Mouse (Mus musculus) cortical plate, adult 2 months (tissue): ENCODE data around the gene Tinagl1. TPM values are rescaled to one million over a fixed set of nuclear protein-coding genes. Genes with fewer than 3 reads are reported as not detected.

Source experiments
- H3K27ac ChIP-seq: fragments of 200-500 bp; 2 replicates; pipeline ENCODE4 v1.5.1; 2012; ENCODE audit warnings: low read length, control low read depth, inconsistent platforms; ENCODE audit not compliant: insufficient read depth
- H3K4me1 ChIP-seq: fragments of 200-500 bp; 2 replicates; pipeline ENCODE4 v1.6.1; 2011; ENCODE audit warnings: low read length; ENCODE audit not compliant: control insufficient read depth, insufficient read depth
- H3K4me3 ChIP-seq: fragments of 200-500 bp; 2 replicates; pipeline ENCODE4 v1.5.1; 2011; ENCODE audit warnings: mild to moderate bottlenecking, low read length, control low read depth; ENCODE audit not compliant: insufficient read depth
- CTCF ChIP-seq: fragments of 200-500 bp; IDR thresholded peaks from 2 replicates; pipeline ENCODE4 v1.5.1; 2011; ENCODE audit warnings: mild to moderate bottlenecking, control low read depth, low read length; ENCODE audit not compliant: insufficient read depth; ENCODE audit errors: extremely low read depth
- POLR2A ChIP-seq: fragments of 200-500 bp; IDR thresholded peaks from 2 replicates; pipeline ENCODE4 v1.6.1; 2011; ENCODE audit warnings: mild to moderate bottlenecking, low read length, control low read depth; ENCODE audit not compliant: insufficient read depth; ENCODE audit errors: extremely low read depth
- polyA plus RNA-seq: library from polyadenylated mRNA; depleted of rRNA; stranded (reverse); fragments of >200 nt; gene quantifications from 2 replicates; pipeline ENCODE4 v1.2.3, GENCODE M21; 2012

Tinagl1 gene
- polyA plus RNA-seq, 1 experiment = 14.1 TPM

DNA sequence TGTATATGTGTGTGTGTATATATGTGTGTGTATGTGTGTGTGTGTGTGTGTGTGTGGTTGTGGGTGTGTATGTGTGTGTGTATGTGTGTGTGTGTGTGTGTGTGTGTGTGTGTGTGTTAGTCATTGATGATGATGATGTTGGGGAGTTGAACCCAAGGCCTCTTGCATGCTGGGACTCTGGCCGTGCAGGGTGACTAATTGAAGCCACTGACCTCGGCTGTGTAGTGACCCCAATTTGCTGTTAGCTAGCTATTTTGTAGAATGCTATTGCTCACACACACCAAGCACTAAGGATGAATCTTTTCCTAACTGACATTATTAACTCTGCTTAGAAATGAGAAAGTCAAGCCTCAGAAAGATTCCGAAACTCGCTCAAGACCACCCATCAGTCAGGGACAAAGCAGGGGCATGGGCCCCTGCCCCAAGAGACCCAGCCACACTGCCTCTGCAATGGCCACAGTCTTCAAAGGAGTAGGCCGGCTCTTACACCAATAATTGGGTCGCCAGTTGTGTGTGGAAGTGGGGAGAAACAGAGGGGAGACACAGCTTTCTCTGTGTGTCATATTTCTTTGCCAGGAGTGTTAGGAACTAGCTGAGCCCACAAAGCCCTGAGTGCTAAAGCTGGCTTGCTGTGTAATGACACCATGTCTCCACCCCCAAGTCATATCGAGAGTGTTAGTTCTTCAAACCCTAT, 6.1 kb upstream of the Tinagl1 start:
- TF ChIP-seq POLR2A (no peak), CTCF (no peak)
- H3K27ac ChIP-seq = no peak overlapping the region
- no peaks in the 10 kb centered on the region for H3K4me1 ChIP-seq

DNA sequence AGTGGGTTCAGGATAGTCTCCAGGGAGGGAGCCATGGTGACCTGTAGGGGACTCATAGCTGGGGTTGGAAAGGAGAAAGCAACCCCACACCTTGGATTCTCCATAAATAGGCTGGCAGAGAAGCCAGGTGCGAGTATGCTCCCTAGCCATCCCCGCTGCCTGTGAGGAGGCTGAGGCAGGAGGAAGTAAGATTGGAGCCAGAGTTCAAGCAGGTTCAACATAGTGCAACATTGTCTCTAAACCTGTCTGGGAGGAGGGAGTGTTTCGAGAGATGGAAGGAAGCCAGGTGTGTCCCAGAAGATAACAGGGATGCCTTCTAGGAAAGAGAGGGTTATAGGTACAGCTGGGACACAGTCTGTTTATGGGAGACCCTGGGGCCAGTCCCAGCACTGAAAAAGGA, 5.0 kb upstream of the Tinagl1 start:
- Histone ChIP-seq H3K4me3 (no peak overlapping the region), H3K4me1 (no peaks in the 10 kb centered on the region), H3K27ac (no peak overlapping the region)
- TF ChIP-seq CTCF (no peak), POLR2A (no peak)

More for the DNA sequence above, 6.1 kb upstream of the Tinagl1 start:
- no peak overlapping the region for H3K4me3 ChIP-seq

DNA sequence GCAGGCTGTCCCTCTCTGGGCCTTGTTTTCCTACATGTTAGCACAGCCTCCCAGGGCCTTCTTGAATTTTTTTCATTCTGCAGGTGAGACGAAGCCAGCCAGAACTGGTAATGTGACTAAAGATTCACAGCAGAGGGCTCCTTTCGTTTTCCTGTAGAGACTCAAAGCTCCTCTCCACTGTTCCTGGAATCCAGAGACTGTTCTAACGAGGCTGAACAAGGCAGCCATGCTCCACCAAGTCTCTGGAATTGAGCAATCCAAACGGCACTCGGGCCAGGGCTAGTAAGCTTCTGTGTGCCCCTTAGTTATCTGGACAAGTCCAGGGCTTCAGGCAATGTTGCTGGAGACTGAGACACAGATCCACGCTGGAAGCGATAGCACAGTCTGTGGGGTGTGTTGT, 2.6 kb upstream of the Tinagl1 start:
- no peak overlapping the region for H3K27ac ChIP-seq
- TF ChIP-seq CTCF = no peak
- no peak for TF ChIP-seq POLR2A
- H3K4me1 ChIP-seq = no peaks in the 10 kb centered on the region
- H3K4me3 ChIP-seq = no peak overlapping the region

DNA sequence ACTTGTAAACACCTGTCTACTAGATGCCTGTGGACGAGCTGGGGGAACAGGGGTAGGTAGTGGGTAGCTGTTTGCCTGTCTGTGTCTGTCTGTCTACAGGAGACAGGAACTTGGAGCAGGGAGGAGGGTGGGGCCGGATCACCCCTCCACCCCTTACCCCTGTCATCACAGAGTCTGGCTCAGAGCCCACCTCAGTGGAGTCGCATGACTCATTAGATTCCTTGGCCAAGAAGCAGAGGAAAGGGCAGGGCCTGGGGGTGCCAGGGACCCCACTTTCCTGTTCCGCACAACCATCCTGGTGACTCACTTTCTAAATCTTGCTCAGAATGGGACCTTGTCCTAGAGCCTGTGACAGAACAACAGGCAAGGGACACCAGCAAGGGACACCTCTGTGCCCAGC, 2.2 kb upstream of the Tinagl1 start:
- H3K4me1 ChIP-seq = no peaks in the 10 kb centered on the region
- TF ChIP-seq POLR2A (no peak), CTCF (no peak)
- no peak overlapping the region for H3K27ac ChIP-seq
- no peak overlapping the region for H3K4me3 ChIP-seq

DNA sequence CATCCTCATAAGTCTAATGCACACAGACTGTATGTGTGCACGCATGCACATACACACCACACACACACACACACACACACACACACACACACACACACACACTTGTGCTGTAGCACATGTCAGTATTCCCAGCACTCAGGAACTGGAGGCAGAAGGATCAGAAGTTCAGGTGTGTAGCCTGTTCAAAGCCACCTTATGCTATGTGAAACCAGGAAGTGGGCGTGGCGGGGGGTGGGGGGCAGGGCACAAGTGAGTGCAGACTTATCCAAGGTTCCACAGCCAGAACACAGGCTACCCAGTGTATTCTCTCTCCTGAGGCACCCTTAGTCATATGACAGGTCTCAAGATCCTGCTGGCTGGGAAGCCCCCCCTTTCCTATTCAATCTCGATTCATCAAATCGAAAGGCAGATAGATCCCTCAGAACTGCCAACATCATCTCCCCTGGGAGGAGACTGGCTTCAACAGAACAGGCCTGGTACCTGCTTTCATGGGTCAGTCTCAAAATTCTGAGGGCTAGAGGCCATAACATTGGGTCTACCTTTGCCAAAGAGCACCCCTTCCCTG, 1.3 kb upstream of the Tinagl1 start:
- Histone ChIP-seq H3K4me1 (no peaks in the 10 kb centered on the region), H3K4me3 (no peak overlapping the region), H3K27ac (no peak overlapping the region)
- no peak for TF ChIP-seq CTCF
- no peak for TF ChIP-seq POLR2A

DNA sequence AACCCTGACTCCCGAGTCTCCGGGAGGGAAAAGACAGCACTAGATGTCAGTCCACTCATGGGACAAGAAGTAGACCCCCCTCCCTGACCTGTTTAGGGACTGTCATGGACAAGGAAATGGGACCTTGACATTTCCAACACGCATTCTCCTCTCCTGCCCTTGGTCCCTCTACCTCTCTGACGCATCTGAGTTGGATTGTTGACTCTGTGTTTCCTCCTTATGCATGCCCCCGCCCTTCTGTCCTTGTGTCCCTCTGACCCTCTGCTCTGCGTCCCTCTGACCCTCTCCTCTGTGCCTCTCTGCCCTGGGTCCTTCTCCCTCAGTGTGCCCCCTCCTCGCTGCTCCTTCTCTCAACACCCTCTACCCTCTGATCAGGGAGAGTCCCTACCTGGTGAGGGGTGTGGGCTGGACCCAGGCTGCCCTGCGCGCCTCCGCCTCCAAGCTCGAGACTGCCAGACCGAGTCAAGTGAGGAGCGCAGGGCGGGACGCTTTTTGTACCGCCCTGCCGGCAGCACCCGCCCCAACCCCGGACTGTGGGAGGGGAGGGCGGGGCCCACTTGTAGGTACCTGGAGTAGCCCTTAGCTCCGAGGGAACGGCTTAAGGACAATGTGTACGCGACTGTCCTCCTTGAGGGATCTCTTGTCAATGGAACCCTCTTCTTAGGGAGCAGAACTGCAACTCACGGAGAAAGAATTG, 439 bp downstream of the Tinagl1 start:
- no peak for TF ChIP-seq CTCF
- 0 out of 2 replicates have a peak, but pooled peaks have one; percentile 35 for TF ChIP-seq POLR2A
- Histone ChIP-seq H3K4me3 (peak overlapping the region; percentile 18; the same call in 1 of the 2 replicates), H3K4me1 (no peaks in the 10 kb centered on the region), H3K27ac (no peak overlapping the region)

DNA sequence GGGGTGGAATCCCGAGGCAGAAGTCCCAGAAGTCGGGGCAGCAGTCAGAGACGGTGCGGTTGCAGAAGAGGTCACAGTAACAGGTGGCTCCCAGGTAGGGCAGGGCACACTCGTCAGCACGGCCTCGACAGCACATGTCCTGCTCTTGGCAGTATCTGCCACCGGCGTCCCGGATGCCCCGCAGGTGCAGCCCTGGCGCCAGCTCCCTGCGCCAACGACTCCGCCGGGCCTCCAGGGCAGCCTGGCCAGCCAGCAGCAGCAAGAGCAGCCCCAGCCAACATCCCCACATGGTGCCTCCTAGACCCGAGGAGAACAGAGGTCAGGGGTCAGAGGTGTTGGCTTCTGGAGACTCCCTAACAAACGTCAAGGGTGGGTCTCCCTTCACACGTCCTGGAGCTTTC, 1.0 kb downstream of the Tinagl1 start:
- Histone ChIP-seq H3K4me1 (no peaks in the 10 kb centered on the region), H3K27ac (no peak overlapping the region), H3K4me3 (peak overlapping the region; percentile 18; the same call in 1 of the 2 replicates)
- TF ChIP-seq POLR2A (no peak), CTCF (no peak)

DNA sequence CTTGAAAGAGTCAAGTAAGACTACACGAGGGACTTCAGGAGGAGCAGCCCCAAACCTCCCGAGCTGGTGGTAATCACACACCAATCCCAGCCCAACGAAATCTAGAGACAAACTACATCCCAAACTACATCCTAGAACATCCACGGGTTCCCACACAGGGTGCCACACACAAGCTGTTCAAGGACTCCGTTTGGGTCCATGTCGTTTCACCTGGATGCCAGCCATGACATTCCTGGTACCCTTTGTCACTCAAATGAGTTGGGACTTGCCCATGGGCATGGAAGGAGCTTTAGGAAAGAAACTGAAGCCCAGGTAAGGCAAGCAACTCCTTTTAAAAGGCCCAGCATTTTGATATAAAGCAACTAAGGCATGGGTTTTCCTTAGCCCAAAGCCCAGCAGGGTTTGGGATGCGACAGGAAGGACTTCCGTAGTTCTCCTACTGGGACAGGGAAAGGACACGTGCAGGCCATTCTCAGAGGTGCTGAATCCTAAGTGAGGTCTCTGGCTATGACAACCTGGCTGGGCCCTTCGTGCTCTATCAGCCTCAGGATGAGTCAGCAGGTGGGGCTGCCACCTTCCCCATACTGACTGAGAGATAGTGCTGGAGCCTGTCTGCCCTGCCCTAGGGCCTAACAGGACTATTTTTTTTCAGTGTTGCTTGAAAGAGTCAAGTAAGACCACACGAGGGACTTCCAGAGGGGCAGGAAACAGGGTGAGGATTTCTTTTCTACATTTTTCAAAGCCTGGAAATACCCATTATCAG, 1.7 kb downstream of the Tinagl1 start:
- Histone ChIP-seq H3K4me3 (no peak overlapping the region), H3K27ac (no peak overlapping the region), H3K4me1 (no peaks in the 10 kb centered on the region)
- TF ChIP-seq POLR2A = no peak
- no peak for TF ChIP-seq CTCF
